Mouse (Mus musculus) midbrain, embryonic 16.5 days (tissue): ENCODE data around the gene Pigv. TPM values are rescaled to one million over a fixed set of nuclear protein-coding genes. Genes with fewer than 3 reads are reported as not detected.

Source experiments
- ATAC-seq: fragments of 200-750 bp; cut with Nextera tagmentation; 2 replicates; pipeline ENCODE4 v1.8.0; 2017; ENCODE audit warnings: moderate TSS enrichment
- H3K27ac ChIP-seq: fragments of 300-500 bp; sonication (generic); 2 replicates; pipeline ENCODE4 v1.5.1; 2014; ENCODE audit warnings: mild to moderate bottlenecking, low read length, mixed read lengths
- H3K27me3 ChIP-seq: fragments of 300-500 bp; sonication (generic); 2 replicates; pipeline ENCODE4 v1.6.1; 2014; ENCODE audit warnings: low read depth, low read length, mixed read lengths; ENCODE audit not compliant: control insufficient read depth, insufficient read depth
- H3K36me3 ChIP-seq: fragments of 300-500 bp; sonication (generic); 2 replicates; pipeline ENCODE4 v1.6.1; 2014; ENCODE audit warnings: mild to moderate bottlenecking, low read length, moderate library complexity, mixed read lengths; ENCODE audit not compliant: control insufficient read depth, insufficient read depth
- H3K4me1 ChIP-seq: fragments of 300-500 bp; sonication (generic); 2 replicates; pipeline ENCODE4 v1.6.1; 2014; ENCODE audit warnings: mild to moderate bottlenecking, low read length, mixed read lengths; ENCODE audit not compliant: control insufficient read depth, insufficient read depth
- H3K4me2 ChIP-seq: fragments of 300-500 bp; sonication (generic); 2 replicates; pipeline ENCODE4 v1.6.1; 2014; ENCODE audit warnings: mild to moderate bottlenecking, low read length, mixed read lengths
- H3K4me3 ChIP-seq: fragments of 300-500 bp; sonication (generic); 2 replicates; pipeline ENCODE4 v1.5.1; 2014; ENCODE audit warnings: low read depth, mild to moderate bottlenecking, low read length, moderate library complexity, mixed read lengths
- H3K9ac ChIP-seq: fragments of 300-500 bp; sonication (generic); 2 replicates; pipeline ENCODE4 v1.6.1; 2014; ENCODE audit warnings: low read depth, low read length, mixed read lengths
- H3K9me3 ChIP-seq: fragments of 300-500 bp; sonication (generic); replicated peaks from 2 replicates; pipeline ENCODE4 v1.6.1; 2014; ENCODE audit warnings: mild to moderate bottlenecking, low read length, mixed read lengths; ENCODE audit not compliant: control insufficient read depth, poor library complexity, severe bottlenecking
- WGBS: fragments of 180-500 bp; shearing (Covaris S2); extraction: QIAGEN DNeasy Blood & Tissue Kit; methylation state at CpG from one replicate; pipeline ENCODE4 v1.1.7; 2014; 5-methylcytosine and 5-hydroxymethylcytosine counted together
- polyA plus RNA-seq: library from polyadenylated mRNA; unstranded; fragments of >200 nt; fragmentation: Nextera tagmentation; extraction: Ambion mirVana; gene quantifications from 2 replicates; pipeline ENCODE4 v1.2.1, GENCODE M21; 2015

The Pigv gene
- polyA plus RNA-seq, 1 experiment from 2014 or later = 18.5 TPM

DNA sequence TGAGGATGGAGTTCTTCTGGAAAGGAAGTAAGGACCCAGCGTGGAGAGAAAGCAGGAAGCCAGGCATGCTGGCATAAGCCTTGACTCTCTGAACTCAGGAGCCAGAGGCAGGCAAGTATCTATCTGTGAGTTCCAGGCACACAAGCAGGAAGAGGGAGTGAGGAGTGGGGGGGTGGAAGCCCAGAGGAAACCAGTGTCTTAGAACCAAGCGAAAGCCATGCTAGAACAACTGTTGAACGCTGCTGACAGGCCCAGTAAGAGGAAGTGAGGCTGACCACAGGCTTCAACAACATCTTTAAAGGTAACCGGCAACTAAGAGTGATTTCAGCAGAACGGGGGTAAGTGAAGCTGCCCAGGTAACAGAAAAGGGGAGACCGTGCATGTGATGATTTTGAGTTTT, 6.2 kb downstream of the Pigv start:
- Histone ChIP-seq H3K27me3 (no peaks in the 10 kb centered on the region), H3K4me2 (no peak overlapping the region), H3K9ac (no peak overlapping the region), H3K9me3 (no peaks in the 10 kb centered on the region), H3K27ac (no peak overlapping the region), H3K36me3 (peaks cover 3% of the 10 kb centered on the region; the same call in 1 of the 2 replicates), H3K4me1 (peaks cover 10% of the 10 kb centered on the region), H3K4me3 (no peak overlapping the region)
- ATAC-seq = no peak
- 92% methylated on average over 6 of the region's 6 CpGs for WGBS

DNA sequence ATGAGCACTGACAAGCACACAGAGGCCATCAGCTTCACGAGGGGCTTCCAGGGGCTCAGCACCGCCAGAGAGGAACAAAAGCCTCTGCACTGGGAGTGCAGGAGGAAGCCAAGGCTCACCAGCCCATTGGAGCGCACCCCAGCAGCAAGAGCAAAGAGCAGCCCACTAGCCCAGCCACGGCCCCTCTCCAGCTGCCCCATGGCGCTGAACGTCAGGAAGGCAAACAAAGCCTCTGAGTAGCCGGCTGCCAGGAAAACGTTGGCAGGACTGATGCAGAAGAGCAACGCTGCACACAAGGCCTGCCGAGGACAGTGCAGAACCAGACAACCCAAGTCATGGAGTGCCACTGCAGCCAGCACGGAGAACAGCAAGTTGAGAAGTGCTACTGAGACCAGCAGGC, 7.3 kb downstream of the Pigv start:
- Histone ChIP-seq H3K9ac (0 out of 2 replicates have a peak overlapping the region, but pooled peaks have one; percentile 11), H3K9me3 (no peaks in the 10 kb centered on the region), H3K27ac (peak overlapping the region; percentile 55), H3K36me3 (peaks cover 3% of the 10 kb centered on the region; the same call in 1 of the 2 replicates), H3K4me2 (no peak overlapping the region), H3K27me3 (no peaks in the 10 kb centered on the region), H3K4me1 (peaks cover 3% of the 10 kb centered on the region; the same call in 1 of the 2 replicates), H3K4me3 (no peak overlapping the region)
- ATAC-seq = peak; percentile 74
- 45% methylated on average over 11 of the region's 11 CpGs for WGBS

DNA sequence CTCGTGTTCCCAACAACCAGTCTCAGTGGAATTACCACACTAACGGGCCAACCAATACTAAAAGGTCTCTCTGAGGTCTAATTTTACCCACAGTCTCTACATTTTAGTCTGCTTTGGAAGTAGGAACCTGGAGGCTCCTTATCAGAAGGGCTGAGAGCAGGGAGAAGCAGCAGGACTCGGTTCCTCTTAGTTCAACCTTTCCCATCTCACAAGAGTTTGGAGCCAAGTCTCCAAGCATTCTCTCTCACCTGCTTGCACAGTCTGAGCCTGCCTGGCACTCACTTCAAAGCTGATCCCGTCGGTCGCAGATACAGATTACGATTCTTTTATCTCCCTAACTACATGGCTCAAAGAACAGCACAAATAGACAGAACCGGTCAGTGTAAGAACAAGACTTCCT, 9.5 kb downstream of the Pigv start:
- WGBS = 81% methylated on average over 8 of the region's 8 CpGs

DNA sequence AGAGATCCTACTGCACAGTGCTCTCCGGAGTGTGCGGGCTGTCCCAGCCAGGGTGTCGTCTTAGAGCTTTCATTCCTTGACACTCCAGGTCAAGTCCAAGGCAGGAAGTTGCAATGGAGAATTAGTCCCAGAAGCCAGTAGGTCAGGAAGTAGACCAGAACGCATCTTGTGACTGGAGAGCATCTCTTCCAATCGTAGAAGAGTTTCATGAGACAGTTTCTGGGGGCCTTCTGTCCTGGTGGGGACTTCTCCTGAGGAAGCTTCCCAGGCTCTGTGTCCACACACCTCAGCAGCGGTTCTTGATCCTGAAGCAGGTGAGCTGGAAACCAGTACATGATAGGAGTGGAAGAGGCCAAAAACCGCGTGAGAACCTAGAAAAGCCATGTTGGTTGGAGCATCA, 10.0 kb downstream of the Pigv start:
- H3K27me3 ChIP-seq = no peaks in the 10 kb centered on the region
- no peak overlapping the region for H3K4me3 ChIP-seq
- no peak overlapping the region for H3K9ac ChIP-seq
- H3K4me1 ChIP-seq = peaks cover 4% of the 10 kb centered on the region; the same call in 1 of the 2 replicates
- 94% methylated on average over 8 of the region's 8 CpGs for WGBS
- H3K27ac ChIP-seq = no peak overlapping the region
- H3K9me3 ChIP-seq = no peaks in the 10 kb centered on the region
- H3K36me3 ChIP-seq = no peaks in the 10 kb centered on the region
- no peak overlapping the region for H3K4me2 ChIP-seq
- ATAC-seq = no peak

More for the DNA sequence above, 9.5 kb downstream of the Pigv start:
- Histone ChIP-seq H3K27me3 (no peaks in the 10 kb centered on the region), H3K27ac (no peak overlapping the region), H3K4me2 (no peak overlapping the region), H3K4me1 (peaks cover 4% of the 10 kb centered on the region; the same call in 1 of the 2 replicates), H3K9me3 (no peaks in the 10 kb centered on the region), H3K4me3 (no peak overlapping the region), H3K9ac (no peak overlapping the region), H3K36me3 (no peaks in the 10 kb centered on the region)
- ATAC-seq = no peak

GRCm38 (mm10) chr4:133660193-133661155, 12.0 kb downstream of the Pigv start:
- H3K4me2 ChIP-seq = peak overlapping the region; percentile 25; the same call in 1 of the 2 replicates
- H3K36me3 ChIP-seq = no peaks in the 10 kb centered on the region
- ATAC-seq = peak; percentile 80
- peaks cover 7% of the 10 kb centered on the region for H3K4me1 ChIP-seq
- H3K4me3 ChIP-seq = no peak overlapping the region
- 0 out of 2 replicates have a peak overlapping the region, but pooled peaks have one; percentile 28 for H3K9ac ChIP-seq
- WGBS = 15% methylated on average over 10 of the region's 10 CpGs
- H3K9me3 ChIP-seq = no peaks in the 10 kb centered on the region
- no peaks in the 10 kb centered on the region for H3K27me3 ChIP-seq
- H3K27ac ChIP-seq = peak overlapping the region; percentile 72

DNA sequence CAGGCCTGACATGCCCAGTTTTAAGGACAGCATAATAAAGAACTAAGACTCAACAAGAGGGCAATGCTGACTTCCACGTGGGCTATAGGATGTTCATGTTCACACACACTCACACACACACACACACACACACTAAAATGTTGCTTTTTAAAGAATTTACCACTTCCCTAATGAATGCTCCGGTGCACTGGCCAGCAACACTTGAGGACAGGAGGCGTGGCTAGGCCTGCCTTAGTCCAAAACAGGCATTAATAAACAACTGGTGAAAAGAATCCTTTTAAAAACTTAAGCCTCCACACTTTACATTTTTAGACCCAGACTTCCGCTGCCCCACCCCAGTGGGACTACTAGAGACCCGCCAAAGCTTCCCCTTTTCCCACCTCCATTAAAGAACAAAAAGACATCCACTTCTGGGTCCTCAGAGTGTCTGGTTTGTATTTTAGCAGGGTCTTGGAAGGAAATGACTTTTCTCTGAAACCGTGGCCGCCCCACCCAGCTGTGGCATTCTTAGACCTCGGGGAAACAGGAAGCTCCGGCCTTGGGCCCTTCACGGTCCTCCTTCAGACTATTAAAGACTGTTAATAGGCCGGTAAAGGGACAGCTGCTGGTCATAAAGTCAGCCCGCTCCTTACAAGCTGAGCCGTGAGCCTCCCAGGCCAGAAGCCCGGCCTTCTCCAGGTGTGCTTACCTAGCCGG, 12.8 kb downstream of the Pigv start:
- H3K27me3 ChIP-seq = no peaks in the 10 kb centered on the region
- H3K27ac ChIP-seq = peak overlapping the region; percentile 72
- H3K36me3 ChIP-seq = no peaks in the 10 kb centered on the region
- WGBS = 16% methylated on average over 15 of the region's 15 CpGs
- H3K4me3 ChIP-seq = no peak overlapping the region
- H3K9me3 ChIP-seq = no peaks in the 10 kb centered on the region
- ATAC-seq = no peak; the same call in 1 of the 2 replicates
- peak overlapping the region; percentile 25 for H3K4me2 ChIP-seq
- H3K9ac ChIP-seq = 0 out of 2 replicates have a peak overlapping the region, but pooled peaks have one; percentile 28
- H3K4me1 ChIP-seq = peaks cover 7% of the 10 kb centered on the region

DNA sequence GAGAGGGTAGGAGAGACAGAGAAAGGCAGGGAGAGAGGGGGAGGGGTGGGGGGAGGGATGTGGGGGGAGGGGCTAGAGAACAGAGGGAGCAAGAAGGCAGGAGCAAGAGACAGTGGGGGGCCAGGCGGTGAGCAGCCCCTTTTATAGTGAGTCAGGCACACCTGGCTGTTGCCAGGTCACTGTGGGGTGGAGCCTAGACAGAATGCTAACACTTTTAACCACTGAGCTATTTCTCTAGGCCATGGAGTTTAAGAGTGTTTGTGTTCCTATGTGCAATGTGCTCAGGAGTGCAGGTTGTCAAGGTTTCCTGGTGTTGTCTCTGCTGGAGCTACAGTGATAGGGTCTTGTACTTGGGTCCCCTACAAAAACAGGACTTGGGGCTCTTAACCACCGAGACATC, 13.7 kb downstream of the Pigv start:
- no peaks in the 10 kb centered on the region for H3K36me3 ChIP-seq
- H3K9me3 ChIP-seq = no peaks in the 10 kb centered on the region
- peaks cover 7% of the 10 kb centered on the region for H3K4me1 ChIP-seq
- H3K4me3 ChIP-seq = no peak overlapping the region
- WGBS = 36% methylated on average over 2 of the region's 2 CpGs
- no peak overlapping the region for H3K4me2 ChIP-seq
- H3K27ac ChIP-seq = no peak overlapping the region
- no peaks in the 10 kb centered on the region for H3K27me3 ChIP-seq
- ATAC-seq = no peak
- H3K9ac ChIP-seq = no peak overlapping the region

DNA sequence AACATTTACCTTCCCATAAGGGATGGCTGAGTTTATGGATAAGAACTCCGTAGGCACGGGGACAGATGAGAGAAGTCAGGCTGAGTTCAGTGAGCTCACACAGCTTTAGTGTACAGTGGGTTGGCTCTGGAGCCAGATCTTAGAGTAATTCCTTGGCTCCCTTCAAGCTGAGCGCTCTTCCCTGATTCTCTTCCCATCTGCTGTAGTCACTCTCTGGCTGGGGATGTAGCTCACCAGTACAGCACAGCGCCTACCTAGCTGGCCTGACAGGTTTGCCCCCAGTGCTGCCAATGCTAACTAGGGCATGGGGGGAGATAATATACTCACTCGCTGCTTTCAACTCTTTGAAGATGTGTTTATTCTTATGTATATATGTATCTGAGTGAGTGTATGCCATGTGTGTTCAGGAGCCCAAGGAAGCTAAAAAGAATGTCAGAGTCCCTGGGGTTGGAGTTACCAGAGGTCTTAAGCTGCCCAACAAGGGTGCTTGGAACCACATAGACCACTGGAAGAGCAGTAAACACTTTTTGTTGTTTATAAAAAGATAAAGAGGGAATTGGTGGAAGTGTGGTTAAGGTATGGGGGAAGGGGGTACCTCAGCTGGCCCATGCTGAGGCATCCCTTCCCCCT, 14.5 kb downstream of the Pigv start:
- H3K36me3 ChIP-seq = no peaks in the 10 kb centered on the region
- peaks cover 7% of the 10 kb centered on the region for H3K4me1 ChIP-seq
- no peak overlapping the region for H3K9ac ChIP-seq
- 51% methylated on average over 5 of the region's 5 CpGs for WGBS
- H3K4me3 ChIP-seq = no peak overlapping the region
- no peak for ATAC-seq
- no peak overlapping the region for H3K27ac ChIP-seq
- no peaks in the 10 kb centered on the region for H3K9me3 ChIP-seq
- H3K27me3 ChIP-seq = no peaks in the 10 kb centered on the region
- H3K4me2 ChIP-seq = no peak overlapping the region
